Mouse (Mus musculus) gastrocnemius, postnatal 14 days (tissue): Measurements from ENCODE around the gene Rpl3l. TPM values are rescaled to one million over a fixed set of nuclear protein-coding genes. Genes with fewer than 3 reads are reported as not detected.

Experiments used
- DNase-seq: peaks from one replicate; pipeline ENCODE4 v3.0.0; 2021; ENCODE audit warnings: mixed read lengths
- intact Hi-C: fragments of 180-260 bp; cut with DNase I; formaldehyde crosslinking; loops from one replicate; pipeline ENCODE4 v1.15.1; 2025; ENCODE audit warnings: low total_unique reads
- total RNA-seq, 2 experiments: library from RNA; stranded (reverse); gene quantifications; 2 replicates each; pipeline ENCODE4 v1.2.3; 2021

Gene Rpl3l
- total RNA-seq, 2 experiments from 2014 or later, result 781 to 864 TPM

DNA sequence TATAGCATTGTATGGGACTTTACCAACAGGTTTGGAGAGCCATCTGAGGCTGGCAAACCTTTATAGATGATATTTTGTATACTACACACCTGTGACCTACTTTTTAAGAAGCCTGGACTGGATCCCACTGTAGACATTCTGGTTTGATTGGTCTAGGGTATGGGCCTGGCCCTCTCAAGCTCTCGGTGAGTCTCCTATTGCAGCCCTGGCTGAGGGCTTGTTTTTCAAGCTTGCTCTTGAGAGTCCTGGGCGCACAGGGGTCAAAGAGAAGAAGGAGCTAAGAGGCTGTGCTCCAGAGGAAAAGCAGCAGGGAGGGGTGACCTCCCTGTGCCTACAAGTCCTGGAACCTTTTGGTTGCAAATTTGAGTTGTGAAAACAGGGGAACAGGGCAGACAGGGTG is 49.5 kb downstream of the Rpl3l start:
- intact Hi-C loops, result no loop called here
- no peak for DNase-seq

DNA sequence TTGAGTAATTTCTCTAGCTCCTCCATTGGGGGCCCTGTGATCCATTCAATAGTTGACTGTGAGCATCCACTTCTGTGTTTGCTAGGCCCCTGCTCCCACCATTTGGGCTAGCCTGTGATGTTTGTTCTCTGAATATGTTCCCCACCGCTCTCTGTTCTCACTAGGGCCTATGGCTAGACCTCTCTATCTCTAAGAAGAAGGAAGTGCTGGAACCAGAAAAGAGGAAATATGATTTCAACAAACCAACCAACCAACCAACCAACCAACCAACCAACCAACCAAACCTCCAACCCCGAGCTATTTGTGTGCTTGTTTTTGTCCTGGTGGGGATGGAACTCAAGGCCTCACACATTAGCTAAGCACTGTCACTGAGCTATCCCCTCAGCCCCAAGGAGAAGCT is 53.2 kb downstream of the Rpl3l start:
- intact Hi-C loops, result no loop called here
- no peak for DNase-seq

Other genes with a start within 250 kb of the Rpl3l start
- 10 to 100 TPM; 10.7 to 11.6 TPM for gene Mlst8, start 248.7 kb upstream of the Rpl3l start, total RNA-seq
- gene Caskin1, start 239.2 kb upstream of the Rpl3l start, total RNA-seq, result under 1 TPM; 0.22 to 0.31 TPM
- 10 to 100 TPM; 31.9 to 33.4 TPM for gene Traf7, start 199.9 kb upstream of the Rpl3l start, total RNA-seq
- under 1 TPM; 0.21 to 0.27 TPM for gene Rab26, start 193.6 kb upstream of the Rpl3l start, total RNA-seq
- 10 to 100 TPM; 32.0 to 36.1 TPM for gene Pkd1, start 178.0 kb upstream of the Rpl3l start, total RNA-seq
- 10 to 100 TPM; 50.6 to 53.0 TPM for gene Tsc2, start 95.2 kb upstream of the Rpl3l start, total RNA-seq
- 1 to 10 TPM; 2.2 to 3.6 TPM for gene Nthl1, start 95.1 kb upstream of the Rpl3l start, total RNA-seq
- 10 to 100 TPM; 36.2 to 46.3 TPM for gene Slc9a3r2, start 77.5 kb upstream of the Rpl3l start, total RNA-seq
- not detected for gene Npw, start 69.4 kb upstream of the Rpl3l start, total RNA-seq
- gene Zfp598, start 58.1 kb upstream of the Rpl3l start, total RNA-seq, result 10 to 100 TPM; 13.9 to 16.3 TPM
- gene Syngr3, start 37.9 kb upstream of the Rpl3l start, total RNA-seq, result not detected
- 10 to 100 TPM; 23.0 to 25.0 TPM for gene Gfer, start 31.7 kb upstream of the Rpl3l start, total RNA-seq
- under 1 TPM; 0.44 to 0.94 TPM for gene Noxo1, start 31.6 kb upstream of the Rpl3l start, total RNA-seq
- gene Tbl3, start 20.2 kb upstream of the Rpl3l start, total RNA-seq, result 10 to 100 TPM; 16.3 to 19.6 TPM
- gene Rnf151, start 9.8 kb upstream of the Rpl3l start, total RNA-seq, result not detected
- gene Rps2, start 9.7 kb upstream of the Rpl3l start, total RNA-seq, result 100 to 1,000 TPM; 643 to 719 TPM
- 100 to 1,000 TPM; 467 to 532 TPM for gene Ndufb10, start 3.3 kb upstream of the Rpl3l start, total RNA-seq
- 100 to 1,000 TPM; 143 to 165 TPM for gene Msrb1, start 8.8 kb downstream of the Rpl3l start, total RNA-seq
- gene Hs3st6, start 25.2 kb downstream of the Rpl3l start, total RNA-seq, result not detected
- gene Meiob, start 76.5 kb downstream of the Rpl3l start, total RNA-seq, result not detected
- 10 to 100 TPM; 71.1 to 77.2 TPM for gene Hagh, start 112.3 kb downstream of the Rpl3l start, total RNA-seq
- 10 to 100 TPM; 38.9 to 46.1 TPM for gene Fahd1, start 122.5 kb downstream of the Rpl3l start, total RNA-seq
- gene Igfals, start 138.2 kb downstream of the Rpl3l start, total RNA-seq, result 1 to 10 TPM; 2.9 TPM
- 10 to 100 TPM; 12.5 to 14.6 TPM for gene Nubp2, start 158.5 kb downstream of the Rpl3l start, total RNA-seq
- 10 to 100 TPM; 24.4 to 29.2 TPM for gene Spsb3, start 158.8 kb downstream of the Rpl3l start, total RNA-seq
- gene Eme2, start 167.3 kb downstream of the Rpl3l start, total RNA-seq, result 10 to 100 TPM; 13.9 to 14.5 TPM
- gene Mrps34, start 167.3 kb downstream of the Rpl3l start, total RNA-seq, result 100 to 1,000 TPM; 118 to 120 TPM
- gene Nme3, start 168.7 kb downstream of the Rpl3l start, total RNA-seq, result 1 to 10 TPM; 7.6 to 9.0 TPM
- 10 to 100 TPM; 16.3 to 19.2 TPM for gene Mapk8ip3, start 209.2 kb downstream of the Rpl3l start, total RNA-seq
- 10 to 100 TPM in 1 of 2 experiments, 1 to 10 TPM in 1; 8.2 to 13.3 TPM for gene Jpt2, start 232.9 kb downstream of the Rpl3l start, total RNA-seq